Comparison of ENCODE assay signal across 9 mouse cellular contexts in the genomic region with DNA sequence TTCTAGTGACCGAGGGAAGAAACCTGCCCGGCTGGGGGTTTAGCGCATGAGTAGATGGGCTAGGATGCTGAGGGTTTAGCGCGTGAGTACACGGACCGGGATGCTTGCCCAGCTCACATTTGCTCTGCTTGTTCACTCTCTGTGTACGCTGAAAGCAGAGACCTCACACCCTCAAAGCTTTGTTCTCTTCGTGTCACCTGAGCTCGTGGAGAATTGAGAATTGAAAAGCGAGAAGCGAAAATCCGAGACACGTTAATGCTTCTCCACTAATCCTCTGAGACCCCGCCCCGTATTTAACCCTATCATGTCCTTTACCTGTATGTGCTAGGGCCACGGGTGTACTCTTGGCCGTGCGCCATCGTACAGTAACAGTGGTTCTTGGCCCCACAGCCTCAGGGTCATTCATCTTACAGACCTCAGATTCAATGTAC. TPM values are rescaled to one million over a fixed set of nuclear protein-coding genes. Genes with fewer than 3 reads are reported as not detected.
A peak's percentile ranks its signal among the peaks of the same experiment; 100 is the strongest.
DNase-seq lines count a peak whose midpoint lies in the region; ATAC-seq lines count a peak whose summit lies in the region.
"Had no signal": no experiment of that assay in that cellular context is flagged by ENCODE, and none has a peak within 500 bp of the region (broad histone marks: within the 10 kb centered on the region; RNA-seq: fewer than 3 reads in every experiment).

No protein-coding gene starts in this region.

- H3K9ac ChIP-seq in lung, embryonic 16.5 days (ENCODE audit: low read length), result no peak overlapping the region
- H3K9ac ChIP-seq in limb, embryonic 12.5 days (replicated peaks), result no peak overlapping the region; the same call in 1 of the 2 replicates

- peak overlapping the region; percentile 40 for H3K4me2 ChIP-seq in lung, embryonic 16.5 days (ENCODE audit: low read depth, low read length)
- H3K4me2 ChIP-seq in limb, embryonic 12.5 days, result peak overlapping the region; percentile 53

- 7% methylated on average over 20 of the region's 20 CpGs for WGBS in lung, embryonic 16.5 days
- WGBS in limb, embryonic 12.5 days, result 3% methylated on average over 20 of the region's 20 CpGs

- peak overlapping the region; percentile 16; the same call in 1 of the 2 replicates for H3K4me3 ChIP-seq in lung, embryonic 16.5 days (ENCODE audit: low read length)
- H3K4me3 ChIP-seq in limb, embryonic 12.5 days (replicated peaks), result peak overlapping the region; percentile 27

- H3K9me3 ChIP-seq in lung, embryonic 16.5 days (ENCODE audit: control insufficient read depth, low read length), result no peaks in the 10 kb centered on the region
- no peaks in the 10 kb centered on the region for H3K9me3 ChIP-seq in limb, embryonic 12.5 days

- no peaks in the 10 kb centered on the region for H3K36me3 ChIP-seq in lung, embryonic 16.5 days (ENCODE audit: control insufficient read depth, insufficient read depth, low read length)
- H3K36me3 ChIP-seq in limb, embryonic 12.5 days, result no peaks in the 10 kb centered on the region

- H3K27me3 ChIP-seq in lung, embryonic 16.5 days (ENCODE audit: control insufficient read depth, insufficient read depth, low read depth, low read length), result peaks cover 3% of the 10 kb centered on the region; the same call in 1 of the 2 replicates
- H3K27me3 ChIP-seq in limb, embryonic 12.5 days, result peaks cover 21% of the 10 kb centered on the region

- ATAC-seq in lung, embryonic 16.5 days (ENCODE audit: low read depth), result no peak
- ATAC-seq in limb, embryonic 12.5 days (ENCODE audit: insufficient number of reproducible peaks, insufficient read depth, low FRiP score, low TSS enrichment, low read depth), result no peak
- no peak for ATAC-seq in inflammation-experienced regulatory T-cells, adult 6 months

- H3K4me1 ChIP-seq in lung, embryonic 16.5 days (replicated peaks; ENCODE audit: control insufficient read depth, insufficient read depth, low read length), result peaks cover 5% of the 10 kb centered on the region
- peaks cover 8% of the 10 kb centered on the region; the same call in 1 of the 2 replicates for H3K4me1 ChIP-seq in limb, embryonic 12.5 days (replicated peaks)

- H3K27ac ChIP-seq in lung, embryonic 16.5 days (ENCODE audit: low read length), result no peak overlapping the region
- no peak overlapping the region for H3K27ac ChIP-seq in limb, embryonic 12.5 days

- peak; percentile 59 to 63 for DNase-seq in cerebellum, postnatal 10 days
- no peak for DNase-seq in cerebellum, adult 9-10 months
- no peak for DNase-seq in lung, postnatal 4 days
- DNase-seq in retina, postnatal 7 days (ENCODE audit: low read depth, low spot score), result peak; percentile 32
- DNase-seq in layer of hippocampus, adult 18-20 months (ENCODE audit: low spot score in 2 of 2), result no peak

RNA-seq across cellular contexts. Expression of a gene that starts 38.9 kb away (rescaled TPM):
- 9.4 and 10.1 TPM in 2 replicates for polyA plus RNA-seq in lung, embryonic 16.5 days (2015; fragmentation: Nextera tagmentation; extraction: Ambion mirVana)
- polyA plus RNA-seq in limb, embryonic 12.5 days (2016; fragmentation: Nextera tagmentation; extraction: Ambion mirVana), result 2.4 and 2.9 TPM in 2 replicates
- 10 to 100 TPM; 81.6 to 81.9 TPM for total RNA-seq in layer of hippocampus, adult 18-20 months (2021)
- not detected for polyA plus RNA-seq in inflammation-experienced regulatory T-cells, adult 6 months (2017; shearing (Covaris generic))
- total RNA-seq: liver, adult 2 months had no signal

Comparison
In these comparisons a context has a peak if more than half of its experiments do, and no peak if none do; other contexts are left out.
1. DNase-seq: peak in cerebellum, postnatal 10 days (2 of 2) and retina, postnatal 7 days (single experiment); none in cerebellum, adult 9-10 months (single experiment), lung, postnatal 4 days (0 of 2) and layer of hippocampus, adult 18-20 months (0 of 2).